Mouse (Mus musculus) ES-Bruce4 (cell line): ENCODE measurements at regions not wholly inside any gene's neighbourhood (a gene's known extent, or its start where the extent isn't known, plus 50 kb on each side); places are given as distances from the start of the nearest gene placed in this dataset.

Source experiments
- CTCF ChIP-seq: IDR thresholded peaks from one replicate; pipeline ENCODE4 v1.8.1; 2011; ENCODE audit warnings: low read depth, low read length
- POLR2A ChIP-seq: IDR thresholded peaks from one replicate; pipeline ENCODE4 v1.8.1; 2011; ENCODE audit warnings: low read length; ENCODE audit not compliant: insufficient read depth

GRCm38 (mm10) chr14:28733496-28733895 is 228.9 kb downstream of the Wnt5a start:
- TF ChIP-seq CTCF (no peak), POLR2A (no peak)
